Mouse (Mus musculus): ENCODE data around the gene Ptpn7.

DNA sequence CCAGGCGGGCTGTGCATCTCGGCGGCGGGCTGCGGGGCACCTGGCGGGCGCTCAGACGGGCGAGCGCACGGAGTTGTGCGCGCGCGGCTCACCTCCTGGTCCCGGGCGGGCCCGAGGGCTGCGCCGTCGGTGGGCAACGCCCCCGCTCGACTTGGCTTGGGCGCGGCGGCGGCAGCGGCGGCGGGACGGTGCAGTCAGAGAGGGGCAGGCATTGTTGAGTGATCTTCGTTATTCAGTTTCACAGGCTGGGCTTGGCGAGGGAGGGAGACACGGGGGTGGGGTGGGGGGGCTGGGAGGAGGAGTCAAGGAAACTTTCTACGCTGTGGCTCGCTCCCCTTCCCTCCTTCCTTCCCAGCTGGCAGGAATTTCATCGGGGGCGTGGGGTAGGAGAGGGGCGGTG is 27.4 kb upstream of the Ptpn7 start, which contains the start of gene Lgr6:
- TF ChIP-seq CTCF (IDR thresholded peaks at IDR 0.05; ENCODE audit: extremely low read depth, insufficient read length, insufficient replicate concordance, low read depth, low read length) (no peak), POLR2A (IDR thresholded peaks at IDR 0.05; ENCODE audit: low read depth, low read length) (no peak)

Data from small intestine, adult 2 months (tissue).